ENCODE assay signal across 8 mouse cellular contexts in the genomic region with DNA sequence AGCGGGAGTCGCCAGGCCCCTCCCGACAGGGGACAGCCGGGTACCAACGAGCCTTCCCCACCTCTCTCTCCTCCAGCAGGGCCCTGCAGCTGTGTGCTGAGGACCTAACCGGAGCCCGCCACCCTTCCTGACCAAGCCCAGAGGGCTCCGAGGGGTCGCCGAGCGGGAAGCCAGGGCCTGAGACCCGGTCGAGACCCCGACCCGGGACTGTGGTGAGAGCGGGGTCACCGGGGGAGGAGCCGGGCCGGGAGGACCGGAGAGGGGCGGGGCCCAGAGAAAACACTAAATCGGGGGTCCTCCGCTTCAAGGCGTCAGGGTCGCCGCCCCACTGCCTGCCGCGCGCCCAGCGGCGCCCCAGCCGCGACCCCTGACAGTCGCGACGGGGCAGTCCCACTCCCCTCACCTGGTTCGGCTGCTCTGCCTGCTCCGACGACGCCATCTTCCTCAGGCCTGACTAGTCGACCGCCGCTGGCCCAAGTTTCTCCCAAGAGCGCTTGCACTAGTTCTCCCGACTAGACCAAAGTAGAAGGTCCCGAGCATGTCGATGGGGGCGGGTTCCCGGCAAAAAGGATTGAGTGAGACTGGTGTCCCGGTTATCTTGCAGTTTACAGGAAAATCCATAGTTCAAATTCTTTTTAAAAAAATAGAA. TPM values are rescaled to one million over a fixed set of nuclear protein-coding genes. Genes with fewer than 3 reads are reported as not detected.
DNase-seq lines count a peak whose midpoint lies in the region; ATAC-seq and TF ChIP-seq lines count a peak whose summit lies in the region.

Pex14 (minus strand) TSS at position 508 of the 649 bp plus-strand sequence.

- no peaks in the 10 kb centered on the region for H3K9me3 ChIP-seq in CH12.LX (replicated peaks; ENCODE audit: low read length)
- H3K9me3 ChIP-seq in forebrain, embryonic 12.5 days: no peaks in the 10 kb centered on the region
- no peaks in the 10 kb centered on the region for H3K9me3 ChIP-seq in heart, postnatal 0 days (replicated peaks; ENCODE audit: control insufficient read depth, low read length)
- no peaks in the 10 kb centered on the region for H3K9me3 ChIP-seq in liver, embryonic 16.5 days (replicated peaks; ENCODE audit: control insufficient read depth, low read length)
- no peaks in the 10 kb centered on the region for H3K9me3 ChIP-seq in neural tube, embryonic 13.5 days

- H3K27me3 ChIP-seq in CH12.LX (replicated peaks): no peaks in the 10 kb centered on the region
- H3K27me3 ChIP-seq in forebrain, embryonic 12.5 days: no peaks in the 10 kb centered on the region
- H3K27me3 ChIP-seq in heart, postnatal 0 days (ENCODE audit: control insufficient read depth, insufficient read depth, low read length): no peaks in the 10 kb centered on the region
- H3K27me3 ChIP-seq in liver, embryonic 16.5 days (ENCODE audit: control insufficient read depth, insufficient read depth, low read depth, low read length): no peaks in the 10 kb centered on the region
- H3K27me3 ChIP-seq in neural tube, embryonic 13.5 days: no peaks in the 10 kb centered on the region; the same call in 1 of the 2 replicates
- H3K27me3 ChIP-seq in testis, adult 2 months (ENCODE audit: control insufficient read depth, insufficient read depth, low read length): no peaks in the 10 kb centered on the region

- H3K4me2 ChIP-seq in CH12.LX (ENCODE audit: insufficient read depth, low read depth, poor library complexity, severe bottlenecking): peak within 1 kb of the TSS; percentile 73
- H3K4me2 ChIP-seq in forebrain, embryonic 12.5 days: peak within 1 kb of the TSS; percentile 95
- H3K4me2 ChIP-seq in heart, postnatal 0 days (ENCODE audit: low read depth, low read length): peak within 1 kb of the TSS; percentile 86
- H3K4me2 ChIP-seq in liver, embryonic 16.5 days (ENCODE audit: low read depth, low read length): peak within 1 kb of the TSS; percentile 81
- peak within 1 kb of the TSS; percentile 90 for H3K4me2 ChIP-seq in neural tube, embryonic 13.5 days

- peaks cover 36% of the 10 kb centered on the region for H3K79me2 ChIP-seq in CH12.LX (replicated peaks; ENCODE audit: control insufficient read depth, extremely low read depth, insufficient read depth, poor library complexity, severe bottlenecking)

- H3K4me1 ChIP-seq in CH12.LX (ENCODE audit: control insufficient read depth in 1 of 2, insufficient read depth in 2 of 2): peaks cover 6 to 21% of the 10 kb centered on the region in 2 experiments; a peak in 3 of 4 replicates
- peaks cover 19% of the 10 kb centered on the region for H3K4me1 ChIP-seq in forebrain, embryonic 12.5 days
- peaks cover 16% of the 10 kb centered on the region for H3K4me1 ChIP-seq in heart, postnatal 0 days (ENCODE audit: control insufficient read depth, insufficient read depth)
- H3K4me1 ChIP-seq in liver, embryonic 16.5 days (ENCODE audit: control insufficient read depth, low read depth, low read length): peaks cover 23% of the 10 kb centered on the region
- peaks cover 20% of the 10 kb centered on the region for H3K4me1 ChIP-seq in neural tube, embryonic 13.5 days (replicated peaks)
- peaks cover 9% of the 10 kb centered on the region for H3K4me1 ChIP-seq in testis, adult 2 months (ENCODE audit: control insufficient read depth, insufficient read depth, low read length)

- ATAC-seq in forebrain, embryonic 12.5 days (ENCODE audit: low FRiP score): peak; percentile 82
- ATAC-seq in heart, postnatal 0 days (ENCODE audit: insufficient read depth, low read depth): peak; percentile 78
- peak; percentile 73 for ATAC-seq in liver, embryonic 16.5 days (ENCODE audit: low read depth)
- ATAC-seq in neural tube, embryonic 13.5 days (ENCODE audit: low read depth): peak; percentile 71

- no peak; the same call in none of the 2 replicates for TF ChIP-seq POLR2A in CH12.LX (IDR thresholded peaks at IDR 0.05; ENCODE audit: low read depth, low read length)
- peak; percentile 88 for TF ChIP-seq POLR2A in testis, adult 2 months (IDR thresholded peaks at IDR 0.05; ENCODE audit: control insufficient read depth, low read depth, low read length)

- no peak for TF ChIP-seq RAD21 in CH12.LX (IDR thresholded peaks at IDR 0.05; ENCODE audit: low read depth, low read length)

- no peak for TF ChIP-seq EP300 in CH12.LX (IDR thresholded peaks at IDR 0.05; ENCODE audit: low read length)
- TF ChIP-seq EP300 in heart, postnatal 0 days (IDR thresholded peaks at IDR 0.05; ENCODE audit: low read depth): 0 out of 2 replicates have a peak, but pooled peaks have one; percentile 60

- peaks cover 0 to 14% of the 10 kb centered on the region in 2 experiments for H3K36me3 ChIP-seq in CH12.LX (replicated peaks in 1 of 2; ENCODE audit: control insufficient read depth in 1 of 2, insufficient read depth in 1 of 2, low read length in 1 of 2)
- H3K36me3 ChIP-seq in forebrain, embryonic 12.5 days (replicated peaks): no peaks in the 10 kb centered on the region
- peaks cover 2% of the 10 kb centered on the region; the same call in 1 of the 2 replicates for H3K36me3 ChIP-seq in heart, postnatal 0 days (replicated peaks; ENCODE audit: control insufficient read depth, insufficient read depth, low read length)
- no peaks in the 10 kb centered on the region for H3K36me3 ChIP-seq in liver, embryonic 16.5 days (ENCODE audit: control insufficient read depth, insufficient read depth)
- H3K36me3 ChIP-seq in neural tube, embryonic 13.5 days: no peaks in the 10 kb centered on the region
- H3K36me3 ChIP-seq in testis, adult 2 months (ENCODE audit: control insufficient read depth, insufficient read depth, low read length): no peaks in the 10 kb centered on the region

- peak; percentile 90 for DNase-seq in CH12.LX (ENCODE audit: extremely low read depth)
- peak; percentile 88 for DNase-seq in c-Kit-positive CD71-positive TER-119-negative erythroid progenitor cells, embryonic 14.5 days (ENCODE audit: low read depth)
- DNase-seq in heart, postnatal 0 days (ENCODE audit: low spot score): peak; percentile 94
- DNase-seq in kidney, postnatal 4 days: peak; percentile 92 to 95

- peak within 1 kb of the TSS; percentile 91 to 99 (median 99) for H3K4me3 ChIP-seq in CH12.LX (replicated peaks in 1 of 3; ENCODE audit: low read depth in 2 of 3, low read length in 2 of 3, poor library complexity in 1 of 3)
- H3K4me3 ChIP-seq in forebrain, embryonic 12.5 days (replicated peaks): peak within 1 kb of the TSS; percentile 99
- peak within 1 kb of the TSS; percentile 100 for H3K4me3 ChIP-seq in heart, postnatal 0 days (ENCODE audit: low read depth, low read length)
- H3K4me3 ChIP-seq in liver, embryonic 16.5 days (ENCODE audit: low read depth, low read length): peak within 1 kb of the TSS; percentile 89
- peak within 1 kb of the TSS; percentile 93 for H3K4me3 ChIP-seq in neural tube, embryonic 13.5 days
- peak within 1 kb of the TSS; percentile 94 for H3K4me3 ChIP-seq in testis, adult 2 months (ENCODE audit: control insufficient read depth, low read depth, low read length)

- dilution Hi-C loops in CH12.LX (cut with MboI; ENCODE audit: extremely low pct_ligation_motif_present, extremely low pct_unique_long_range_greater_than_20kb, low sequenced_read_pairs): no loop called here

- no peak for TF ChIP-seq CTCF in CH12.LX (conservative IDR thresholded peaks at IDR 0.05 in 1 of 2, IDR thresholded peaks at IDR 0.05 in 1 of 2; ENCODE audit: low read depth in 2 of 2, low read length in 2 of 2)
- TF ChIP-seq CTCF in heart, postnatal 0 days (IDR thresholded peaks at IDR 0.05; ENCODE audit: low read depth): no peak
- no peak for TF ChIP-seq CTCF in testis, adult 2 months (IDR thresholded peaks at IDR 0.05; ENCODE audit: control insufficient read depth, insufficient read depth, insufficient replicate concordance, low read depth, low read length)

- in situ Hi-C loops in CH12.LX (cut with MboI; ENCODE audit: low pct_ligation_motif_present, low pct_unique_long_range_greater_than_20kb, low sequenced_read_pairs): no loop called here

- WGBS in forebrain, embryonic 12.5 days: 0% methylated on average over 44 of the region's 50 CpGs
- under 1% methylated on average over 49 of the region's 50 CpGs for WGBS in heart, postnatal 0 days
- 0% methylated on average over 44 of the region's 50 CpGs for WGBS in liver, embryonic 16.5 days (ENCODE audit: insufficient replicate concordance)
- WGBS in neural tube, embryonic 13.5 days: under 1% methylated on average over 50 of the region's 50 CpGs

- H3K9ac ChIP-seq in CH12.LX (ENCODE audit: insufficient read depth, low read depth): peak within 1 kb of the TSS; percentile 70
- peak within 1 kb of the TSS; percentile 88 for H3K9ac ChIP-seq in forebrain, embryonic 12.5 days
- peak within 1 kb of the TSS; percentile 94 for H3K9ac ChIP-seq in heart, postnatal 0 days (replicated peaks; ENCODE audit: low read depth, low read length)
- H3K9ac ChIP-seq in liver, embryonic 16.5 days (ENCODE audit: low read depth, low read length): peak within 1 kb of the TSS; percentile 87
- H3K9ac ChIP-seq in neural tube, embryonic 13.5 days: peak within 1 kb of the TSS; percentile 94

- no peak within 1 kb of the TSS for H3K27ac ChIP-seq in CH12.LX (ENCODE audit: insufficient read depth, low read depth)
- 0 out of 2 replicates have a peak within 1 kb of the TSS, but pooled peaks have one; percentile 50 for H3K27ac ChIP-seq in forebrain, embryonic 12.5 days
- H3K27ac ChIP-seq in heart, postnatal 0 days (ENCODE audit: low read depth): peak within 1 kb of the TSS; percentile 61
- peak within 1 kb of the TSS; percentile 71 for H3K27ac ChIP-seq in liver, embryonic 16.5 days (ENCODE audit: low read length)
- peak within 1 kb of the TSS; percentile 59 for H3K27ac ChIP-seq in neural tube, embryonic 13.5 days (replicated peaks)
- peak within 1 kb of the TSS; percentile 51 for H3K27ac ChIP-seq in testis, adult 2 months (ENCODE audit: control insufficient read depth, insufficient read depth, low read depth, low read length)

TF ChIP-seq in CH12.LX, 34 proteins besides CTCF, POLR2A, EP300 and RAD21 (continues in another document):
- TF ChIP-seq MYC (IDR thresholded peaks at IDR 0.05; ENCODE audit: low read depth, low read length) (peak; percentile 53; the same call in 1 of the 2 replicates), PAX5 (IDR thresholded peaks at IDR 0.05; ENCODE audit: low read length) (no peak), RCOR1 (conservative IDR thresholded peaks at IDR 0.05; ENCODE audit: low read depth, low read length) (no peak), MEF2A (IDR thresholded peaks at IDR 0.05; ENCODE audit: borderline replicate concordance, low read depth, low read length) (peak; percentile 70; the same call in 1 of the 2 replicates)

RNA-seq across cellular contexts. Expression of gene Pex14, which starts in this region (rescaled TPM):
- 48.5 and 51.3 TPM in 2 replicates for total RNA-seq in CH12.LX (2012; rRNA removed)
- total RNA-seq in CH12.LX (2014; rRNA removed): 60.3 and 63.6 TPM in 2 replicates
- polyA plus RNA-seq in CH12.LX (2012; ENCODE audit: insufficient read length, low read depth): 59.2 and 67.7 TPM in 2 replicates
- polyA plus RNA-seq in forebrain, embryonic 12.5 days (2016; fragmentation: Nextera tagmentation; extraction: Ambion mirVana): 46.3 and 49.2 TPM in 2 replicates
- total RNA-seq in heart, postnatal 0 days (2014; rRNA removed; ENCODE audit: low replicate concordance): 43.9 and 49.2 TPM in 2 replicates
- 35.4 and 38.1 TPM in 2 replicates for polyA plus RNA-seq in heart, postnatal 0 days (2015; fragmentation: Nextera tagmentation; extraction: Ambion mirVana)
- 28.7 and 31.1 TPM in 2 replicates for polyA plus RNA-seq in liver, embryonic 16.5 days (2015; fragmentation: Nextera tagmentation; extraction: Ambion mirVana)
- polyA plus RNA-seq in neural tube, embryonic 13.5 days (2015; fragmentation: Nextera tagmentation; extraction: Ambion mirVana): 50.5 and 52.9 TPM in 2 replicates
- 20.5 and 22.9 TPM in 2 replicates for polyA plus RNA-seq in testis, adult 2 months (2012; rRNA removed)
